Mouse (Mus musculus) embryo, embryonic 11.5 days (tissue): ENCODE data around the gene Chn1.

ENCODE experiments used
- DNase-seq: peaks from one replicate; pipeline ENCODE4 v3.0.0-alpha.2; 2012; ENCODE audit warnings: low read depth, low spot score

The Chn1 gene

GRCm38 (mm10) chr2:73592231-73593100 lies 182.7 kb downstream of the Chn1 start:
- no peak for DNase-seq

GRCm38 (mm10) chr2:73591246-73591645 lies 183.9 kb downstream of the Chn1 start:
- DNase-seq = no peak

- peak; percentile 50 for DNase-seq
These were observed 185.0 kb downstream of the Chn1 start for GRCm38 (mm10) chr2:73590106-73590505.

- DNase-seq = no peak
These were observed 186.2 kb downstream of the Chn1 start for GRCm38 (mm10) chr2:73588951-73589350.

GRCm38 (mm10) chr2:73587109-73587506 lies 188.0 kb downstream of the Chn1 start:
- DNase-seq = no peak

- no peak for DNase-seq
These were observed 188.6 kb downstream of the Chn1 start for GRCm38 (mm10) chr2:73586392-73587108.

GRCm38 (mm10) chr2:73585347-73585831 lies 189.8 kb downstream of the Chn1 start:
- DNase-seq = no peak

GRCm38 (mm10) chr2:73584645-73585346 lies 190.3 kb downstream of the Chn1 start:
- peak; percentile 67 for DNase-seq

- DNase-seq = no peak
These were observed 194.4 kb downstream of the Chn1 start for GRCm38 (mm10) chr2:73580720-73581119.

- no peak for DNase-seq
These were observed 195.0 kb downstream of the Chn1 start, which contains the start of gene Chrna1 for GRCm38 (mm10) chr2:73580166-73580565. Gene Chrna1 (minus strand): TSS chr2:73580338.

- DNase-seq = no peak
These were observed 196.0 kb downstream of the Chn1 start for GRCm38 (mm10) chr2:73579168-73579567.

- no peak for DNase-seq
These were observed 200.7 kb downstream of the Chn1 start for GRCm38 (mm10) chr2:73574418-73574817.

- no peak for DNase-seq
These were observed 201.6 kb downstream of the Chn1 start for GRCm38 (mm10) chr2:73573556-73573955.

GRCm38 (mm10) chr2:73572539-73573372 lies 202.4 kb downstream of the Chn1 start:
- peak; percentile 81 for DNase-seq

- no peak for DNase-seq
These were observed 203.2 kb downstream of the Chn1 start for GRCm38 (mm10) chr2:73571901-73572300.

GRCm38 (mm10) chr2:73571304-73571703 lies 203.8 kb downstream of the Chn1 start:
- DNase-seq = no peak

- DNase-seq = peak; percentile 50
These were observed 208.0 kb downstream of the Chn1 start for GRCm38 (mm10) chr2:73566989-73567605.

- no peak for DNase-seq
These were observed 209.0 kb downstream of the Chn1 start for GRCm38 (mm10) chr2:73566162-73566561.

GRCm38 (mm10) chr2:73563690-73564089 lies 211.5 kb downstream of the Chn1 start:
- no peak for DNase-seq

GRCm38 (mm10) chr2:73562656-73563055 lies 212.5 kb downstream of the Chn1 start:
- no peak for DNase-seq

GRCm38 (mm10) chr2:73561665-73562063 lies 213.5 kb downstream of the Chn1 start:
- DNase-seq = no peak
